Mouse (Mus musculus): ENCODE results near the gene Pten. TPM values are rescaled to one million over a fixed set of nuclear protein-coding genes. Genes with fewer than 3 reads are reported as not detected.
A peak's percentile ranks its signal among the peaks of the same experiment; 100 is the strongest.

Gene Pten
- polyA plus RNA-seq, 1 experiment: 16.8 TPM

- no peaks in the 10 kb centered on the region for H3K4me1 ChIP-seq (ENCODE audit: control insufficient read depth, insufficient read depth, low read length)
- 93% methylated on average over 1 of the region's 1 CpGs for WGBS
- DNase-seq: no peak
- H3K4me3 ChIP-seq (replicated peaks; ENCODE audit: extremely low read depth, low read depth, low read length): no peak overlapping the region
- TF ChIP-seq CTCF (IDR thresholded peaks at IDR 0.05; ENCODE audit: insufficient read depth, low read length): no peak
- TF ChIP-seq POLR2A (IDR thresholded peaks at IDR 0.05; ENCODE audit: borderline replicate concordance, extremely low read depth, low read depth, low read length): no peak
These were observed 37.0 kb upstream of the Pten start for GRCm38 (mm10) chr19:32720319-32720718.

- no peak overlapping the region for H3K4me3 ChIP-seq (replicated peaks; ENCODE audit: extremely low read depth, low read depth, low read length)
- no peaks in the 10 kb centered on the region for H3K4me1 ChIP-seq (ENCODE audit: control insufficient read depth, insufficient read depth, low read length)
- no peak for DNase-seq
- 53% methylated on average over 7 of the region's 7 CpGs for WGBS
- TF ChIP-seq CTCF (IDR thresholded peaks at IDR 0.05; ENCODE audit: insufficient read depth, low read length): no peak
- no peak for TF ChIP-seq POLR2A (IDR thresholded peaks at IDR 0.05; ENCODE audit: borderline replicate concordance, extremely low read depth, low read depth, low read length)
These were observed 33.5 kb upstream of the Pten start for GRCm38 (mm10) chr19:32723817-32724216.

- no peak for TF ChIP-seq POLR2A (IDR thresholded peaks at IDR 0.05; ENCODE audit: borderline replicate concordance, extremely low read depth, low read depth, low read length)
- no peak for TF ChIP-seq CTCF (IDR thresholded peaks at IDR 0.05; ENCODE audit: insufficient read depth, low read length)
- DNase-seq: no peak
- Histone ChIP-seq H3K4me3 (replicated peaks; ENCODE audit: extremely low read depth, low read depth, low read length) (no peak overlapping the region), H3K4me1 (ENCODE audit: control insufficient read depth, insufficient read depth, low read length) (no peaks in the 10 kb centered on the region)
- 12% methylated on average over 22 of the region's 22 CpGs for WGBS
These were observed 30.6 kb upstream of the Pten start for GRCm38 (mm10) chr19:32726451-32727325.

- TF ChIP-seq CTCF (IDR thresholded peaks at IDR 0.05; ENCODE audit: insufficient read depth, low read length) (no peak), POLR2A (IDR thresholded peaks at IDR 0.05; ENCODE audit: borderline replicate concordance, extremely low read depth, low read depth, low read length) (no peak)
- 75% methylated on average over 4 of the region's 4 CpGs for WGBS
- no peak overlapping the region for H3K4me3 ChIP-seq (replicated peaks; ENCODE audit: extremely low read depth, low read depth, low read length)
These were observed 27.5 kb upstream of the Pten start for GRCm38 (mm10) chr19:32729785-32730184.

GRCm38 (mm10) chr19:32732922-32733321, 24.4 kb upstream of the Pten start:
- Histone ChIP-seq H3K4me3 (replicated peaks; ENCODE audit: extremely low read depth, low read depth, low read length) (no peak overlapping the region), H3K4me1 (ENCODE audit: control insufficient read depth, insufficient read depth, low read length) (no peaks in the 10 kb centered on the region)
- no peak for TF ChIP-seq CTCF (IDR thresholded peaks at IDR 0.05; ENCODE audit: insufficient read depth, low read length)
- no peak for TF ChIP-seq POLR2A (IDR thresholded peaks at IDR 0.05; ENCODE audit: borderline replicate concordance, extremely low read depth, low read depth, low read length)
- no peak for DNase-seq

More at GRCm38 (mm10) chr19:32729785-32730184, 27.5 kb upstream of the Pten start:
- DNase-seq: no peak
- no peaks in the 10 kb centered on the region for H3K4me1 ChIP-seq (ENCODE audit: control insufficient read depth, insufficient read depth, low read length)

GRCm38 (mm10) chr19:32737844-32738243, 19.5 kb upstream of the Pten start:
- TF ChIP-seq CTCF (IDR thresholded peaks at IDR 0.05; ENCODE audit: insufficient read depth, low read length) (no peak), POLR2A (IDR thresholded peaks at IDR 0.05; ENCODE audit: borderline replicate concordance, extremely low read depth, low read depth, low read length) (no peak)

GRCm38 (mm10) chr19:32739686-32740085, 17.6 kb upstream of the Pten start, which contains the start of gene Atad1:
TSS of gene Atad1 (minus strand) at chr19:32739786.
- WGBS: 91% methylated on average over 4 of the region's 4 CpGs
- no peak within 1 kb of the TSS for H3K4me3 ChIP-seq (replicated peaks; ENCODE audit: extremely low read depth, low read depth, low read length)

More at GRCm38 (mm10) chr19:32737844-32738243, 19.5 kb upstream of the Pten start:
- H3K4me1 ChIP-seq (ENCODE audit: control insufficient read depth, insufficient read depth, low read length): no peaks in the 10 kb centered on the region
- DNase-seq: no peak
- H3K4me3 ChIP-seq (replicated peaks; ENCODE audit: extremely low read depth, low read depth, low read length): no peak overlapping the region
- 68% methylated on average over 7 of the region's 7 CpGs for WGBS

GRCm38 (mm10) chr19:32740641-32741345, 16.5 kb upstream of the Pten start:
- TF ChIP-seq POLR2A (IDR thresholded peaks at IDR 0.05; ENCODE audit: borderline replicate concordance, extremely low read depth, low read depth, low read length) (no peak), CTCF (IDR thresholded peaks at IDR 0.05; ENCODE audit: insufficient read depth, low read length) (no peak)
- DNase-seq: no peak
- no peak overlapping the region for H3K4me3 ChIP-seq (replicated peaks; ENCODE audit: extremely low read depth, low read depth, low read length)
- no peaks in the 10 kb centered on the region for H3K4me1 ChIP-seq (ENCODE audit: control insufficient read depth, insufficient read depth, low read length)
- 67% methylated on average over 4 of the region's 4 CpGs for WGBS

More at GRCm38 (mm10) chr19:32739686-32740085, 17.6 kb upstream of the Pten start, which contains the start of gene Atad1:
- no peak for DNase-seq
- no peaks in the 10 kb centered on the region for H3K4me1 ChIP-seq (ENCODE audit: control insufficient read depth, insufficient read depth, low read length)
- TF ChIP-seq POLR2A (IDR thresholded peaks at IDR 0.05; ENCODE audit: borderline replicate concordance, extremely low read depth, low read depth, low read length) (no peak), CTCF (IDR thresholded peaks at IDR 0.05; ENCODE audit: insufficient read depth, low read length) (no peak)

- TF ChIP-seq CTCF (IDR thresholded peaks at IDR 0.05; ENCODE audit: insufficient read depth, low read length): peak; percentile 67
- no peak for TF ChIP-seq POLR2A (IDR thresholded peaks at IDR 0.05; ENCODE audit: borderline replicate concordance, extremely low read depth, low read depth, low read length)
- 23% methylated on average over 6 of the region's 6 CpGs for WGBS
- H3K4me1 ChIP-seq (ENCODE audit: control insufficient read depth, insufficient read depth, low read length): no peaks in the 10 kb centered on the region
- no peak overlapping the region for H3K4me3 ChIP-seq (replicated peaks; ENCODE audit: extremely low read depth, low read depth, low read length)
- no peak for DNase-seq
These were observed 7.9 kb upstream of the Pten start for GRCm38 (mm10) chr19:32749425-32749824.
